ENCODE assay signal across 8 mouse cellular contexts in the genomic region with DNA sequence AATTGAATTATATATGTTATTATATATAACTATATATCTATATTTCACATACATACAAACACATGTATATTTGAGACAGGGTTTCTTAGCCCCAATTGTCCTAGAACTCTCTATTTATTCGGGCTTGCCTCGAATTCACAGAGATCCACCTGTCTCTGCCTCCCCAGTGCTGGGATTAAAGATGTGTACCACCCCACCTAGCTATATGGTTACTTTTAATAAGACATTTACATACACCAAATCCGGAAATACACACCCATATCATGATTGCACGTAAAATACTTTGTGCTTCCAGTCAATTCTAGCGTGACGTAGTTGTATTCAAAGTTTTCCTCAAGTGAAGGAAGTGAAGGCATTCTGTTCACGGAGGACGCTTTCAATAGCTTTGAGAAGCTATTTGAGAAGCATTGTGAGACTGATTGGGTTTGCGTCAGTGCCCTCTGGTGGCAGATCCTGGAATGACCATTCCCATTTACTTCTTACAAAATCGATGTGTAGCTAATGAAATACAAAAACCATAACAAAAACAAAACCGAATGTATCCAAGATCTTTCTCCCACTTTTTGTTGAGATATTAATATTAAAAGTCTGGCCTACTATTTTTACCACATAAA.
A peak's percentile ranks its signal among the peaks of the same experiment; 100 is the strongest.
DNase-seq lines count a peak whose midpoint lies in the region; ATAC-seq and TF ChIP-seq lines count a peak whose summit lies in the region.

No protein-coding gene starts in this region.

- H3K27me3 ChIP-seq in liver, embryonic 14.5 days (ENCODE audit: control insufficient read depth, insufficient read depth, low read length), result no peaks in the 10 kb centered on the region
- no peaks in the 10 kb centered on the region for H3K27me3 ChIP-seq in neural tube, embryonic 13.5 days

- no peak overlapping the region for H3K4me2 ChIP-seq in liver, embryonic 14.5 days (ENCODE audit: low read depth)
- 0 out of 2 replicates have a peak overlapping the region, but pooled peaks have one; percentile 4 for H3K4me2 ChIP-seq in neural tube, embryonic 13.5 days

- H3K9me3 ChIP-seq in liver, embryonic 14.5 days (ENCODE audit: control insufficient read depth, low read length), result no peaks in the 10 kb centered on the region
- no peaks in the 10 kb centered on the region for H3K9me3 ChIP-seq in neural tube, embryonic 13.5 days

- DNase-seq in CD8-positive naive resting alpha-beta T cell, adult 2 months (ENCODE audit: low read depth in 2 of 2, low spot score in 2 of 2), result peak; percentile 56 to 79
- peak; percentile 36 for DNase-seq in adrenal gland, adult 8-10 months
- DNase-seq in embryo, embryonic 11.5 days (ENCODE audit: low read depth, low spot score), result peak; percentile 62
- DNase-seq in heart, adult 9 months (ENCODE audit: low spot score in 2 of 2), result peak; percentile 6 to 64
- peak; percentile 63 to 84 for DNase-seq in kidney, postnatal 25 days
- DNase-seq in liver, embryonic 14.5 days (ENCODE audit: low read depth in 3 of 3, low spot score in 3 of 3), result peak; percentile 45 to 53 (median 48)
- DNase-seq in testis, postnatal 14 days (ENCODE audit: low spot score), result peak; percentile 30

- H3K27ac ChIP-seq in liver, embryonic 14.5 days, result no peak overlapping the region
- H3K27ac ChIP-seq in neural tube, embryonic 13.5 days (replicated peaks), result no peak overlapping the region

- H3K9ac ChIP-seq in liver, embryonic 14.5 days (replicated peaks), result no peak overlapping the region
- no peak overlapping the region for H3K9ac ChIP-seq in neural tube, embryonic 13.5 days

- WGBS in liver, embryonic 14.5 days (ENCODE audit: insufficient replicate concordance), result 11% methylated on average over 11 of the region's 11 CpGs
- WGBS in neural tube, embryonic 13.5 days, result 21% methylated on average over 11 of the region's 11 CpGs

- TF ChIP-seq EP300 in liver, embryonic 14.5 days (IDR thresholded peaks at IDR 0.05; ENCODE audit: low read depth), result no peak

- H3K36me3 ChIP-seq in liver, embryonic 14.5 days (replicated peaks; ENCODE audit: control insufficient read depth, insufficient read depth, low read depth), result no peaks in the 10 kb centered on the region
- H3K36me3 ChIP-seq in neural tube, embryonic 13.5 days, result no peaks in the 10 kb centered on the region

- no peak overlapping the region for H3K4me3 ChIP-seq in liver, embryonic 14.5 days (ENCODE audit: insufficient read depth in 1 of 2, low read depth in 2 of 2, low read length in 2 of 2)
- no peak overlapping the region for H3K4me3 ChIP-seq in neural tube, embryonic 13.5 days

- peak; percentile 79 for TF ChIP-seq CTCF in liver, embryonic 14.5 days (IDR thresholded peaks at IDR 0.05; ENCODE audit: low read depth)

- no peaks in the 10 kb centered on the region for H3K4me1 ChIP-seq in liver, embryonic 14.5 days (replicated peaks; ENCODE audit: control insufficient read depth in 2 of 2, insufficient read depth in 2 of 2, low read length in 1 of 2)
- H3K4me1 ChIP-seq in neural tube, embryonic 13.5 days (replicated peaks), result no peaks in the 10 kb centered on the region; the same call in 1 of the 2 replicates

- no peak for ATAC-seq in liver, embryonic 14.5 days (ENCODE audit: insufficient read depth)
- ATAC-seq in neural tube, embryonic 13.5 days (ENCODE audit: low read depth), result no peak
